Mouse (Mus musculus): ENCODE measurements around the gene Tas2r129. TPM values are rescaled to one million over a fixed set of nuclear protein-coding genes. Genes with fewer than 3 reads are reported as not detected.

The Tas2r129 gene
- not detected in 2 replicates for polyA plus RNA-seq (2012; rRNA removed; ENCODE audit: low replicate concordance)

DNA sequence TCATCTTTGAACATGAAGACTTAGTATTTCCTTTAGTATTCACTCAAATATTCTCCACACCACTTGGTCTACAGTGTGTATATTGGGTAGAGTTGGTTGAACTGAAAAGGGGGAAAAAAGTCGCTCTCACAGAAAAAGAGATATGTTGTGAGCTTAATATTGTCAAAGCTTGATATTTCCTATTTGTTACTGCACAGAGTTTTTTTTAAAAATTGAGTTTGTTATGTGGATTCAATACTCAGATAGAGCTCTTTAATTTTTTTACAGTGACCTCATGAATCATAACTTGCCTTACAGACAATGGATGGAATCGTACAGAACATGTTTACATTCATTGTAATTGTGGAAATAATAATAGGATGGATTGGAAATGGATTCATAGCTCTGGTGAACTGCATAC is at the start of gene Tas2r129:
Tas2r129 (plus strand) TSS at position 301 of the 400 bp plus-strand sequence.

GRCm38 (mm10) chr6:132909351-132909750 is 41.6 kb upstream of the Tas2r129 start, which contains the start of gene Tas2r125:
Gene Tas2r125, plus strand, starts transcription at chr6:132909651.

GRCm38 (mm10) chr6:132957819-132958218 is 6.9 kb downstream of the Tas2r129 start, which contains the start of gene Tas2r131:
Gene Tas2r131, minus strand, starts transcription at chr6:132957919.

DNA sequence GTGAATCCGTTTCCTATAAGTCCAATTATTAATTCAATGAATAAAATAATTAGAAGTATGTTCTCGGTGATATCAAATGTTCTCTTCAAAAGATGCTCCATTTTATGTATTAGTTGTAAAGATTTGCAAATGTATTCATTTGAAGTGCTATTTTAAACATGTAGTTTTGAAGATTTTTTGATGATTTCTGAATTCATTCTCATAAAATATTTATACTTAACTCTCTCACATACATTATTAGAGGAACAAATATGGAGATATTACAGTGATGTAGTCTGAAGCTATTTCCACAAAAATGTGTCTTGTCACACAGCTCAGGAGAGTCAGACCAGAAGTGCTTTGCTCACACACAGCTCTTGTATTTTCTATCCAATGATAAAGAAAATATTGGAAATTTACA is 30.0 kb downstream of the Tas2r129 start, which contains the start of gene Tas2r109:
Tas2r109 (minus strand) TSS at position 101 of the 400 bp plus-strand sequence.

Other genes with a start within 250 kb of the Tas2r129 start
- gene Tas2r122, start 239.2 kb upstream of the Tas2r129 start, polyA plus RNA-seq (2012; rRNA removed; ENCODE audit: low replicate concordance) = not detected in 2 replicates
- not detected in 2 replicates for gene Tas2r115, start 213.1 kb upstream of the Tas2r129 start, polyA plus RNA-seq (2012; rRNA removed; ENCODE audit: low replicate concordance)
- gene Tas2r124, start 196.4 kb upstream of the Tas2r129 start, polyA plus RNA-seq (2012; rRNA removed; ENCODE audit: low replicate concordance) = not detected in 2 replicates
- not detected in 2 replicates for gene Tas2r102, start 189.0 kb upstream of the Tas2r129 start, polyA plus RNA-seq (2012; rRNA removed; ENCODE audit: low replicate concordance)
- not detected in 2 replicates for gene Tas2r136, start 172.9 kb upstream of the Tas2r129 start, polyA plus RNA-seq (2012; rRNA removed; ENCODE audit: low replicate concordance)
- not detected in 2 replicates for gene Tas2r117, start 148.3 kb upstream of the Tas2r129 start, polyA plus RNA-seq (2012; rRNA removed; ENCODE audit: low replicate concordance)
- gene Tas2r123, start 104.0 kb upstream of the Tas2r129 start, polyA plus RNA-seq (2012; rRNA removed; ENCODE audit: low replicate concordance) = not detected in 2 replicates
- not detected in 2 replicates for gene Tas2r116, start 95.7 kb upstream of the Tas2r129 start, polyA plus RNA-seq (2012; rRNA removed; ENCODE audit: low replicate concordance)
- gene Tas2r110, start 83.1 kb upstream of the Tas2r129 start, polyA plus RNA-seq (2012; rRNA removed; ENCODE audit: low replicate concordance) = not detected in 2 replicates
- gene Tas2r113, start 58.1 kb upstream of the Tas2r129 start, polyA plus RNA-seq (2012; rRNA removed; ENCODE audit: low replicate concordance) = not detected in 2 replicates
- not detected in 2 replicates for gene Tas2r125, start 41.5 kb upstream of the Tas2r129 start, polyA plus RNA-seq (2012; rRNA removed; ENCODE audit: low replicate concordance)
- gene Tas2r131, start 6.8 kb downstream of the Tas2r129 start, polyA plus RNA-seq (2012; rRNA removed; ENCODE audit: low replicate concordance) = not detected in 2 replicates
- not detected in 2 replicates for gene Tas2r109, start 29.9 kb downstream of the Tas2r129 start, polyA plus RNA-seq (2012; rRNA removed; ENCODE audit: low replicate concordance)
- not detected in 2 replicates for gene Tas2r103, start 86.0 kb downstream of the Tas2r129 start, polyA plus RNA-seq (2012; rRNA removed; ENCODE audit: low replicate concordance)
- not detected in 2 replicates for gene Tas2r140, start 104.7 kb downstream of the Tas2r129 start, polyA plus RNA-seq (2012; rRNA removed; ENCODE audit: low replicate concordance)
- gene Smim10l1, start 153.8 kb downstream of the Tas2r129 start, polyA plus RNA-seq (2012; rRNA removed; ENCODE audit: low replicate concordance) = 105 and 151 TPM in 2 replicates